Mouse (Mus musculus) liver, embryonic 14.5 days (tissue): ENCODE measurements around the gene Pan3.

Experiments
- CTCF ChIP-seq: IDR thresholded peaks from 2 replicates; pipeline ENCODE4 v1.5.1; 2016; ENCODE audit warnings: antibody characterized with exemption, low read depth, control low read depth
- EP300 ChIP-seq: IDR thresholded peaks from 2 replicates; pipeline ENCODE4 v1.6.1; 2016; ENCODE audit warnings: antibody characterized with exemption, low read depth

GRCm38 (mm10) chr5:147417986-147418385 is 12.0 kb upstream of the Pan3 start:
- TF ChIP-seq CTCF: no peak
- no peak for TF ChIP-seq EP300
